Mouse (Mus musculus) C2C12 (cell line): ENCODE data around the gene Psmb4. TPM values are rescaled to one million over a fixed set of nuclear protein-coding genes. Genes with fewer than 3 reads are reported as not detected.
"Not testable (repeated sequence)": the region's sequence is repeated elsewhere in the genome, so short reads cannot be mapped to it uniquely, and the experiment has no call there.

Experiments
- H3K27me3 ChIP-seq: one replicate; pipeline ENCODE4 v1.6.1; 2011; ENCODE audit not compliant: control insufficient read depth, insufficient read depth, insufficient read length
- H3K36me3 ChIP-seq: one replicate; pipeline ENCODE4 v1.6.1; 2011; ENCODE audit not compliant: control insufficient read depth, insufficient read depth
- H3K4me3 ChIP-seq: one replicate; pipeline ENCODE4 v1.5.1; 2011; ENCODE audit warnings: mild to moderate bottlenecking, control low read depth; ENCODE audit not compliant: poor library complexity, insufficient read depth, severe bottlenecking
- H3K79me2 ChIP-seq: one replicate; pipeline ENCODE4 v1.6.1; 2011; ENCODE audit not compliant: control insufficient read depth, insufficient read depth
- H3K79me3 ChIP-seq: one replicate; pipeline ENCODE4 v1.6.1; 2011; ENCODE audit warnings: low read depth, control low read depth
- H3ac ChIP-seq: one replicate; pipeline ENCODE3; 2011; ENCODE audit warnings: low read depth; ENCODE audit not compliant: control insufficient read depth, insufficient read length
- CEBPB ChIP-seq: IDR thresholded peaks from one replicate; pipeline ENCODE4 v1.6.1; 2011; ENCODE audit warnings: low read depth, mild to moderate bottlenecking, control low read depth, moderate library complexity
- CTCF ChIP-seq: IDR thresholded peaks from one replicate; pipeline ENCODE4 v1.5.1; 2011; ENCODE audit not compliant: control insufficient read depth, insufficient read depth, insufficient read length
- FOSL1 ChIP-seq: IDR thresholded peaks from one replicate; pipeline ENCODE4 v1.8.0; 2011; ENCODE audit warnings: mild to moderate bottlenecking, low read length; ENCODE audit not compliant: poor library complexity, insufficient read depth, severe bottlenecking
- MAX ChIP-seq: IDR thresholded peaks from one replicate; pipeline ENCODE4 v1.6.1; 2011; ENCODE audit warnings: mild to moderate bottlenecking, control low read depth
- MYOD1 ChIP-seq: IDR thresholded peaks from one replicate; pipeline ENCODE4 v1.6.1; 2011; ENCODE audit warnings: low read depth; ENCODE audit not compliant: control insufficient read depth, insufficient read length
- MYOG ChIP-seq: IDR thresholded peaks from one replicate; pipeline ENCODE4 v1.6.1; 2011; ENCODE audit not compliant: control insufficient read depth, insufficient read length; ENCODE audit errors: extremely low read depth
- USF1 ChIP-seq: IDR thresholded peaks from one replicate; pipeline ENCODE4 v1.6.1; 2011; ENCODE audit warnings: low read depth, mild to moderate bottlenecking, control low read depth, moderate library complexity
- polyA plus RNA-seq: library from polyadenylated mRNA; unstranded; fragments of >200 nt; fragmentation: generic; extraction: Trizol; gene quantifications from one replicate; pipeline ENCODE4 v1.2.1, GENCODE M21; 2012; ENCODE audit warnings: missing spikeins

Psmb4 gene
- polyA plus RNA-seq, 1 experiment, result 496 TPM

DNA sequence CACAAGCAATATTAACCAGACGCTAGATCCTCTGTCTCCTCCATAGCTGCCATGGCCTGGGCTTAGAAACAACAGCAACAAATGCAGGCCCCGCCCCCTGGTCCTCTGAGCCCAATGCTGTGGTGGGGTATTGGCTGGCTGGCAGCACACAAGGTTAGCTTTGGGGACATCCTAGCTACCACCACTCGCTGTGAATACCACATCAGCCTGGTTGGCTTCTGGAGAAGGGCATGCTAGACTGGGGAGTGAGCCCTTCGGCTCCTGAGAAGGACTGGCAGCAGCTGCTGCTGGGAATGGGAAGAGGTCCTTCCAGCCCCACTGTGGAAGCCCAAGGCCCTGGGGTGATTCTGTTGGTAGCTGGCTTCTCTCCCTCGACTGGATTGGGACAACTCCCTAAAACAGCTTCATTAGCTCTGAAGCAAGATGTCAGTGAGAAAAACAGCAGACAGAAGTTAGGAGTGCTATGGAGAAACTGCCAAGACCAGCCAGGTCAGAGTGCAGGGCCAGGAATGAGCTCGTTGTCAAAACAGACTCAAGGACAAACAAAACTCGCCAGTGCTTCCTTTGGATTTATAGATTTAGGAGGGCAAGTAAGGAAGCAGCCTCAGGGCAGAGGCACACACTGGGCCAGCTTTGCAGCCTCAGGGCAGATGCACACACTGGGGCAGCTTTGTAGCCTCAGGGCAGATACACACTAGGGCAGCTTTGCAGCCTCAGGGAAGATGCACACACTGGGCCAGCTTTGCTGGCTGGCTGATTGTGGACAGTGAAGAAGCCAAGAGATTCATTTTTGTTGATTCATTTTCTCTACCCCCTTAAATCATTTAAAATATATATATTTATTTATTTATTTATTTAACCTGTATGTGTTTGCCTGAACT is 43.9 kb upstream of the Psmb4 start:
- H3K27me3 ChIP-seq, H3ac ChIP-seq: not testable (repeated sequence)

GRCm38 (mm10) chr3:94928979-94929378 is 42.2 kb upstream of the Psmb4 start:
- H3K79me3 ChIP-seq, H3K36me3 ChIP-seq, H3K4me3 ChIP-seq, H3K79me2 ChIP-seq, H3ac ChIP-seq, H3K27me3 ChIP-seq: not testable (repeated sequence)

More for the DNA sequence above, 43.9 kb upstream of the Psmb4 start:
- H3K79me2 ChIP-seq, H3K79me3 ChIP-seq, H3K4me3 ChIP-seq, H3K36me3 ChIP-seq: not testable (repeated sequence)

- not testable (repeated sequence) for H3K36me3 ChIP-seq, H3K4me3 ChIP-seq, H3K79me3 ChIP-seq, H3K79me2 ChIP-seq, H3ac ChIP-seq
- H3K27me3 ChIP-seq, result peaks cover 10% of the 10 kb centered on the region
Measured at GRCm38 (mm10) chr3:94926301-94926736, 39.6 kb upstream of the Psmb4 start.

DNA sequence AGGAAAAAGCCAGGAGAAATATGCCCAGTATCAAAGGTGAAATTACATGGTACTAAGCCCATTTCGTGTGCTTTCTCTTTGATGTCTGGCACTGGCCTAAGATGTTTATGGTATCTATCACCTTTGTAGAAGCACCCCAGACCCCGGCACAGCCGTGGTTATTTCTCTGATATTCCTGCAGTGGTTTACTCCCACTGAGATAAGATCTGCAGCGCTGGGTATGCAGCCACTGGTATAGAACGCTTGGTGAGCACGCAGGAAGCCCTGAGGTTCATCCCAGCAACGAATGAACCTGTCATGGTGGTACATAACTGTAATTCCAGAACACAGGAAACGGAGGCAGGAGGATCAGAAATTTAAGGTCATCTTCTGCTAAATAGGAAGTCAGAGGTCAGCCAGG is 37.9 kb upstream of the Psmb4 start:
- no peaks in the 10 kb centered on the region for H3K79me2 ChIP-seq
- no peak overlapping the region for H3ac ChIP-seq
- no peak for TF ChIP-seq CEBPB
- TF ChIP-seq MYOG, result no peak
- TF ChIP-seq MYOD1, result no peak
- TF ChIP-seq FOSL1, result no peak
- no peak for TF ChIP-seq CTCF
- no peaks in the 10 kb centered on the region for H3K79me3 ChIP-seq
- H3K4me3 ChIP-seq, result no peak overlapping the region
- H3K27me3 ChIP-seq, result peaks cover 22% of the 10 kb centered on the region
- H3K36me3 ChIP-seq, result no peaks in the 10 kb centered on the region

GRCm38 (mm10) chr3:94922333-94922732 is 35.6 kb upstream of the Psmb4 start:
- no peaks in the 10 kb centered on the region for H3K79me3 ChIP-seq
- H3K36me3 ChIP-seq, result no peaks in the 10 kb centered on the region
- no peak overlapping the region for H3ac ChIP-seq
- H3K27me3 ChIP-seq, result peaks cover 22% of the 10 kb centered on the region
- TF ChIP-seq FOSL1, result no peak
- no peak for TF ChIP-seq CTCF
- TF ChIP-seq MYOG, result no peak
- no peak for TF ChIP-seq CEBPB
- TF ChIP-seq MAX, result no peak
- TF ChIP-seq MYOD1, result no peak
- TF ChIP-seq USF1, result no peak
- no peaks in the 10 kb centered on the region for H3K79me2 ChIP-seq
- no peak overlapping the region for H3K4me3 ChIP-seq

GRCm38 (mm10) chr3:94921104-94921503 is 34.3 kb upstream of the Psmb4 start:
- no peak for TF ChIP-seq CTCF
- TF ChIP-seq CEBPB, result no peak
- no peak for TF ChIP-seq MYOD1
- no peak for TF ChIP-seq MYOG
- no peak for TF ChIP-seq MAX
- TF ChIP-seq FOSL1, result no peak
- TF ChIP-seq USF1, result no peak
- no peaks in the 10 kb centered on the region for H3K79me2 ChIP-seq
- peaks cover 22% of the 10 kb centered on the region for H3K27me3 ChIP-seq
- no peak overlapping the region for H3K4me3 ChIP-seq
- H3ac ChIP-seq, result no peak overlapping the region
- no peaks in the 10 kb centered on the region for H3K36me3 ChIP-seq
- H3K79me3 ChIP-seq, result no peaks in the 10 kb centered on the region
